Mouse (Mus musculus): ENCODE measurements around the gene Gm28043. TPM values are rescaled to one million over a fixed set of nuclear protein-coding genes. Genes with fewer than 3 reads are reported as not detected.

The Gm28043 gene
- polyA plus RNA-seq, 1 experiment from 2014 or later = 2.6 TPM

- Histone ChIP-seq H3K4me1 (replicated peaks; ENCODE audit: control insufficient read depth, insufficient read depth, low read length) (no peaks in the 10 kb centered on the region), H3K27me3 (ENCODE audit: control insufficient read depth, insufficient read depth, low read length) (no peaks in the 10 kb centered on the region), H3K9me3 (ENCODE audit: control insufficient read depth, low read length) (no peaks in the 10 kb centered on the region), H3K27ac (no peak overlapping the region), H3K9ac (no peak overlapping the region), H3K36me3 (replicated peaks; ENCODE audit: control insufficient read depth, insufficient read depth) (peaks cover 94% of the 10 kb centered on the region), H3K4me2 (replicated peaks) (no peak overlapping the region), H3K4me3 (replicated peaks; ENCODE audit: low read length) (no peak overlapping the region)
- DNase-seq (ENCODE audit: low spot score) (no peak), ATAC-seq (ENCODE audit: low FRiP score) (no peak)
- WGBS = 78% methylated on average over 7 of the region's 7 CpGs
These were observed 67.6 kb downstream of the Gm28043 start for GRCm38 (mm10) chr17:29682261-29682660.

GRCm38 (mm10) chr17:29683127-29683526 is 68.5 kb downstream of the Gm28043 start:
- WGBS = 81% methylated on average over 2 of the region's 2 CpGs
- Histone ChIP-seq H3K27me3 (ENCODE audit: control insufficient read depth, insufficient read depth, low read length) (no peaks in the 10 kb centered on the region), H3K9ac (no peak overlapping the region), H3K9me3 (ENCODE audit: control insufficient read depth, low read length) (no peaks in the 10 kb centered on the region), H3K27ac (no peak overlapping the region), H3K4me3 (replicated peaks; ENCODE audit: low read length) (no peak overlapping the region), H3K4me2 (replicated peaks) (no peak overlapping the region), H3K4me1 (replicated peaks; ENCODE audit: control insufficient read depth, insufficient read depth, low read length) (no peaks in the 10 kb centered on the region), H3K36me3 (replicated peaks; ENCODE audit: control insufficient read depth, insufficient read depth) (peaks cover 94% of the 10 kb centered on the region)
- DNase-seq (ENCODE audit: low spot score) (no peak), ATAC-seq (ENCODE audit: low FRiP score) (no peak)

- 92% methylated on average over 4 of the region's 4 CpGs for WGBS
- no peaks in the 10 kb centered on the region for H3K4me1 ChIP-seq (replicated peaks; ENCODE audit: control insufficient read depth, insufficient read depth, low read length)
- peaks cover 91% of the 10 kb centered on the region for H3K36me3 ChIP-seq (replicated peaks; ENCODE audit: control insufficient read depth, insufficient read depth)
These were observed 69.6 kb downstream of the Gm28043 start for GRCm38 (mm10) chr17:29684275-29684674.

GRCm38 (mm10) chr17:29686771-29687170 is 72.1 kb downstream of the Gm28043 start:
- Histone ChIP-seq H3K36me3 (replicated peaks; ENCODE audit: control insufficient read depth, insufficient read depth) (peaks cover 93% of the 10 kb centered on the region), H3K27me3 (ENCODE audit: control insufficient read depth, insufficient read depth, low read length) (no peaks in the 10 kb centered on the region), H3K4me2 (replicated peaks) (no peak overlapping the region), H3K9ac (no peak overlapping the region), H3K4me3 (replicated peaks; ENCODE audit: low read length) (no peak overlapping the region), H3K4me1 (replicated peaks; ENCODE audit: control insufficient read depth, insufficient read depth, low read length) (no peaks in the 10 kb centered on the region), H3K9me3 (ENCODE audit: control insufficient read depth, low read length) (no peaks in the 10 kb centered on the region), H3K27ac (no peak overlapping the region)
- WGBS = 95% methylated on average over 5 of the region's 5 CpGs
- DNase-seq (ENCODE audit: low spot score) = no peak
- no peak for ATAC-seq (ENCODE audit: low FRiP score)

More at GRCm38 (mm10) chr17:29684275-29684674, 69.6 kb downstream of the Gm28043 start:
- H3K27ac ChIP-seq = no peak overlapping the region
- H3K4me2 ChIP-seq (replicated peaks) = no peak overlapping the region
- no peaks in the 10 kb centered on the region for H3K27me3 ChIP-seq (ENCODE audit: control insufficient read depth, insufficient read depth, low read length)
- no peak for DNase-seq (ENCODE audit: low spot score)
- no peak overlapping the region for H3K4me3 ChIP-seq (replicated peaks; ENCODE audit: low read length)
- H3K9me3 ChIP-seq (ENCODE audit: control insufficient read depth, low read length) = no peaks in the 10 kb centered on the region
- no peak overlapping the region for H3K9ac ChIP-seq
- no peak for ATAC-seq (ENCODE audit: low FRiP score)

- DNase-seq (ENCODE audit: low spot score) = no peak
- Histone ChIP-seq H3K4me1 (replicated peaks; ENCODE audit: control insufficient read depth, insufficient read depth, low read length) (no peaks in the 10 kb centered on the region), H3K4me2 (replicated peaks) (no peak overlapping the region), H3K36me3 (replicated peaks; ENCODE audit: control insufficient read depth, insufficient read depth) (peaks cover 87% of the 10 kb centered on the region), H3K27me3 (ENCODE audit: control insufficient read depth, insufficient read depth, low read length) (no peaks in the 10 kb centered on the region), H3K9ac (no peak overlapping the region), H3K9me3 (ENCODE audit: control insufficient read depth, low read length) (no peaks in the 10 kb centered on the region), H3K27ac (no peak overlapping the region), H3K4me3 (replicated peaks; ENCODE audit: low read length) (no peak overlapping the region)
- WGBS = 66% methylated on average over 6 of the region's 6 CpGs
- ATAC-seq (ENCODE audit: low FRiP score) = no peak
These were observed 72.7 kb downstream of the Gm28043 start for GRCm38 (mm10) chr17:29687373-29687772.

- H3K36me3 ChIP-seq (replicated peaks; ENCODE audit: control insufficient read depth, insufficient read depth) = peaks cover 82% of the 10 kb centered on the region
- 92% methylated on average over 10 of the region's 10 CpGs for WGBS
- no peak for DNase-seq (ENCODE audit: low spot score)
These were observed 73.9 kb downstream of the Gm28043 start for GRCm38 (mm10) chr17:29688610-29689009.

GRCm38 (mm10) chr17:29690257-29690656 is 75.6 kb downstream of the Gm28043 start:
- Histone ChIP-seq H3K4me2 (replicated peaks) (no peak overlapping the region), H3K9me3 (ENCODE audit: control insufficient read depth, low read length) (no peaks in the 10 kb centered on the region), H3K4me1 (replicated peaks; ENCODE audit: control insufficient read depth, insufficient read depth, low read length) (no peaks in the 10 kb centered on the region), H3K9ac (no peak overlapping the region), H3K27me3 (ENCODE audit: control insufficient read depth, insufficient read depth, low read length) (no peaks in the 10 kb centered on the region), H3K4me3 (replicated peaks; ENCODE audit: low read length) (no peak overlapping the region), H3K27ac (no peak overlapping the region), H3K36me3 (replicated peaks; ENCODE audit: control insufficient read depth, insufficient read depth) (peaks cover 83% of the 10 kb centered on the region)
- ATAC-seq (ENCODE audit: low FRiP score) (no peak), DNase-seq (ENCODE audit: low spot score) (no peak)
- 85% methylated on average over 6 of the region's 6 CpGs for WGBS

More at GRCm38 (mm10) chr17:29688610-29689009, 73.9 kb downstream of the Gm28043 start:
- Histone ChIP-seq H3K4me3 (replicated peaks; ENCODE audit: low read length) (no peak overlapping the region), H3K4me1 (replicated peaks; ENCODE audit: control insufficient read depth, insufficient read depth, low read length) (no peaks in the 10 kb centered on the region), H3K4me2 (replicated peaks) (no peak overlapping the region), H3K9ac (no peak overlapping the region), H3K27ac (no peak overlapping the region), H3K9me3 (ENCODE audit: control insufficient read depth, low read length) (no peaks in the 10 kb centered on the region), H3K27me3 (ENCODE audit: control insufficient read depth, insufficient read depth, low read length) (no peaks in the 10 kb centered on the region)
- no peak for ATAC-seq (ENCODE audit: low FRiP score)

- Histone ChIP-seq H3K4me3 (replicated peaks; ENCODE audit: low read length) (no peak overlapping the region), H3K36me3 (replicated peaks; ENCODE audit: control insufficient read depth, insufficient read depth) (peaks cover 81% of the 10 kb centered on the region), H3K9me3 (ENCODE audit: control insufficient read depth, low read length) (no peaks in the 10 kb centered on the region), H3K9ac (no peak overlapping the region), H3K27me3 (ENCODE audit: control insufficient read depth, insufficient read depth, low read length) (no peaks in the 10 kb centered on the region), H3K4me1 (replicated peaks; ENCODE audit: control insufficient read depth, insufficient read depth, low read length) (no peaks in the 10 kb centered on the region), H3K4me2 (replicated peaks) (no peak overlapping the region), H3K27ac (no peak overlapping the region)
- 86% methylated on average over 2 of the region's 2 CpGs for WGBS
- DNase-seq (ENCODE audit: low spot score) (no peak), ATAC-seq (ENCODE audit: low FRiP score) (no peak)
These were observed 78.2 kb downstream of the Gm28043 start for GRCm38 (mm10) chr17:29692827-29693226.

- peaks cover 86% of the 10 kb centered on the region for H3K36me3 ChIP-seq (replicated peaks; ENCODE audit: control insufficient read depth, insufficient read depth)
- H3K27ac ChIP-seq = no peak overlapping the region
- H3K9me3 ChIP-seq (ENCODE audit: control insufficient read depth, low read length) = no peaks in the 10 kb centered on the region
- H3K9ac ChIP-seq = no peak overlapping the region
- H3K4me2 ChIP-seq (replicated peaks) = no peak overlapping the region
- ATAC-seq (ENCODE audit: low FRiP score) (no peak), DNase-seq (ENCODE audit: low spot score) (no peak)
- H3K4me3 ChIP-seq (replicated peaks; ENCODE audit: low read length) = no peak overlapping the region
- no peaks in the 10 kb centered on the region for H3K4me1 ChIP-seq (replicated peaks; ENCODE audit: control insufficient read depth, insufficient read depth, low read length)
- no peaks in the 10 kb centered on the region for H3K27me3 ChIP-seq (ENCODE audit: control insufficient read depth, insufficient read depth, low read length)
- 85% methylated on average over 2 of the region's 2 CpGs for WGBS
These were observed 78.9 kb downstream of the Gm28043 start for GRCm38 (mm10) chr17:29693571-29693970.

- no peaks in the 10 kb centered on the region for H3K4me1 ChIP-seq (replicated peaks; ENCODE audit: control insufficient read depth, insufficient read depth, low read length)
- no peaks in the 10 kb centered on the region for H3K9me3 ChIP-seq (ENCODE audit: control insufficient read depth, low read length)
- peaks cover 86% of the 10 kb centered on the region for H3K36me3 ChIP-seq (replicated peaks; ENCODE audit: control insufficient read depth, insufficient read depth)
- no peak for DNase-seq (ENCODE audit: low spot score)
- H3K4me3 ChIP-seq (replicated peaks; ENCODE audit: low read length) = no peak overlapping the region
- no peak overlapping the region for H3K4me2 ChIP-seq (replicated peaks)
- no peaks in the 10 kb centered on the region for H3K27me3 ChIP-seq (ENCODE audit: control insufficient read depth, insufficient read depth, low read length)
- H3K27ac ChIP-seq = no peak overlapping the region
- H3K9ac ChIP-seq = no peak overlapping the region
- 82% methylated on average over 4 of the region's 4 CpGs for WGBS
- ATAC-seq (ENCODE audit: low FRiP score) = no peak
These were observed 79.8 kb downstream of the Gm28043 start for GRCm38 (mm10) chr17:29694516-29694915.

All from hindbrain, embryonic 14.5 days (tissue).